ENCODE assay signal across 9 mouse cellular contexts in the genomic region with DNA sequence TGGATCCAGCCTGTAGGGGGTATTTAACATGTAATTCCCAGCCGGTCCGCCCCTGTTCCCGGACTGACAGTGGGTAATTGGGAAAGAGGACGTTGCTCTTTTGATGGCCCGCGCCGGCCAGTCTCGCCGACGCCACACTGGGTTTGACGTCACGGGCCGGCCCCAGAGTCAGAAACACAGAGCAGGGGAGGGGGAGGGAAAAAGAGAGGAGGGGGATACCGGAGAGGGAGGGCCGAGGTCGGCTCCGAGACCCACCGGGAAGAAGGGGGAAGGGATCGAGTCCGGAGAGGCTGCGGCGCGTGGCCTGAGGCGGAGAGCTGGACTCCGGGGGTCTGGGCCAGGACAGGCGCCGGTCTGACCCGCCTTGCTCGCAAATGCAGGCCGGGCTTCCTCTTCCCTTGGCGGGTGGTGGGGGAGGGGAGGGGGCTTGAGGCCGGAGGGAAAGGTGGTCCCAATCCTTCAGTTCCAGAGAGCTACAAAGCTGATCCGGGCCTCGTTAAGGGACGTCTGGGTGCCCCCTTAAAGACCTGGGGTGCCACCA. TPM values are rescaled to one million over a fixed set of nuclear protein-coding genes. Genes with fewer than 3 reads are reported as not detected.
DNase-seq lines count a peak whose midpoint lies in the region; ATAC-seq lines count a peak whose summit lies in the region.
"Had no signal": no experiment of that assay in that cellular context is flagged by ENCODE, and none has a peak within 500 bp of the region (broad histone marks: within the 10 kb centered on the region; RNA-seq: fewer than 3 reads in every experiment).

TSS of gene 4930412O13Rik (plus strand) at position 202 of the 541 bp plus-strand sequence.

- no peak; the same call in 1 of the 2 replicates for ATAC-seq in liver, embryonic 11.5 days (replicated peaks; ENCODE audit: low FRiP score)
- ATAC-seq in embryonic facial prominence, embryonic 14.5 days (ENCODE audit: low read depth) = no peak
- no peak for ATAC-seq in limb, embryonic 12.5 days (ENCODE audit: insufficient number of reproducible peaks, insufficient read depth, low FRiP score, low TSS enrichment, low read depth)

- H3K4me3 ChIP-seq in liver, embryonic 11.5 days (ENCODE audit: low read depth, low read length) = peak within 1 kb of the TSS; percentile 40
- H3K4me3 ChIP-seq in embryonic facial prominence, embryonic 14.5 days (ENCODE audit: low read depth, low read length) = peak within 1 kb of the TSS; percentile 48
- peak within 1 kb of the TSS; percentile 37 for H3K4me3 ChIP-seq in limb, embryonic 12.5 days (replicated peaks)

- peaks cover 12% of the 10 kb centered on the region for H3K4me1 ChIP-seq in liver, embryonic 11.5 days (replicated peaks; ENCODE audit: control insufficient read depth, insufficient read depth, low read length)
- peaks cover 27% of the 10 kb centered on the region; the same call in 1 of the 2 replicates for H3K4me1 ChIP-seq in embryonic facial prominence, embryonic 14.5 days (ENCODE audit: control insufficient read depth, insufficient read depth, low read length)
- peaks cover 58% of the 10 kb centered on the region for H3K4me1 ChIP-seq in limb, embryonic 12.5 days (replicated peaks)

- H3K9ac ChIP-seq in liver, embryonic 11.5 days (ENCODE audit: low read depth, low read length) = 0 out of 2 replicates have a peak within 1 kb of the TSS, but pooled peaks have one; percentile 25
- H3K9ac ChIP-seq in embryonic facial prominence, embryonic 14.5 days (ENCODE audit: low read depth, low read length) = peak within 1 kb of the TSS; percentile 56
- H3K9ac ChIP-seq in limb, embryonic 12.5 days (replicated peaks) = peak within 1 kb of the TSS; percentile 38; the same call in 1 of the 2 replicates

- no peaks in the 10 kb centered on the region for H3K9me3 ChIP-seq in liver, embryonic 11.5 days (ENCODE audit: control insufficient read depth, low read length)
- no peaks in the 10 kb centered on the region for H3K9me3 ChIP-seq in embryonic facial prominence, embryonic 14.5 days (ENCODE audit: control insufficient read depth, low read length)
- H3K9me3 ChIP-seq in limb, embryonic 12.5 days = no peaks in the 10 kb centered on the region

- H3K27ac ChIP-seq in liver, embryonic 11.5 days (ENCODE audit: low read depth, low read length) = no peak within 1 kb of the TSS
- peak within 1 kb of the TSS; percentile 61 for H3K27ac ChIP-seq in embryonic facial prominence, embryonic 14.5 days (replicated peaks; ENCODE audit: low read depth, low read length)
- no peak within 1 kb of the TSS for H3K27ac ChIP-seq in limb, embryonic 12.5 days
- H3K27ac ChIP-seq: heart, adult 2 months had no signal

- H3K36me3 ChIP-seq in liver, embryonic 11.5 days (ENCODE audit: control insufficient read depth, insufficient read depth, low read length) = no peaks in the 10 kb centered on the region
- no peaks in the 10 kb centered on the region for H3K36me3 ChIP-seq in embryonic facial prominence, embryonic 14.5 days (ENCODE audit: control insufficient read depth, insufficient read depth, low read length)
- no peaks in the 10 kb centered on the region for H3K36me3 ChIP-seq in limb, embryonic 12.5 days

- H3K27me3 ChIP-seq in liver, embryonic 11.5 days (replicated peaks; ENCODE audit: control insufficient read depth, insufficient read depth, low read length) = peaks cover 98% of the 10 kb centered on the region
- H3K27me3 ChIP-seq in embryonic facial prominence, embryonic 14.5 days (replicated peaks; ENCODE audit: control insufficient read depth, insufficient read depth, low read length) = peaks cover 88% of the 10 kb centered on the region
- peaks cover 99% of the 10 kb centered on the region for H3K27me3 ChIP-seq in limb, embryonic 12.5 days

- no peak for DNase-seq in liver, embryonic 11.5 days (ENCODE audit: low spot score)
- no peak for DNase-seq in liver
- no peak for DNase-seq in embryonic facial prominence, embryonic 14.5 days (ENCODE audit: low spot score)
- peak; percentile 59 for DNase-seq in retina, embryonic 14.5 days (ENCODE audit: low spot score)
- no peak for DNase-seq in thymus, postnatal 0 days (ENCODE audit: low spot score)
- no peak for DNase-seq in adrenal gland, adult 18-20 months (ENCODE audit: low spot score in 2 of 2)
- no peak for DNase-seq in layer of hippocampus, postnatal 10 days (ENCODE audit: low spot score in 2 of 2)

- peak within 1 kb of the TSS; percentile 84 for H3K4me2 ChIP-seq in liver, embryonic 11.5 days
- H3K4me2 ChIP-seq in embryonic facial prominence, embryonic 14.5 days (ENCODE audit: low read depth, low read length) = peak within 1 kb of the TSS; percentile 77
- peak within 1 kb of the TSS; percentile 72 for H3K4me2 ChIP-seq in limb, embryonic 12.5 days

- 2% methylated on average over 34 of the region's 35 CpGs for WGBS in liver, embryonic 11.5 days
- WGBS in embryonic facial prominence, embryonic 14.5 days = under 1% methylated on average over 23 of the region's 35 CpGs
- under 1% methylated on average over 31 of the region's 35 CpGs for WGBS in limb, embryonic 12.5 days

RNA-seq across cellular contexts. Expression of gene 4930412O13Rik, which starts in this region (rescaled TPM):
- polyA plus RNA-seq in liver, embryonic 11.5 days (2014; fragmentation: Nextera tagmentation; extraction: Ambion mirVana) = not detected in 2 replicates
- polyA plus RNA-seq in embryonic facial prominence, embryonic 14.5 days (2014; fragmentation: Nextera tagmentation; extraction: Ambion mirVana) = 0.29 and 0.34 TPM in 2 replicates
- polyA plus RNA-seq in limb, embryonic 12.5 days (2016; fragmentation: Nextera tagmentation; extraction: Ambion mirVana) = 0.35 TPM in 1 of 2 replicates, not detected in the other
- not detected in 2 replicates for polyA plus RNA-seq in thymus, postnatal 0 days (2015; fragmentation: Nextera tagmentation; extraction: Ambion mirVana)
- 1 to 10 TPM; 1.1 to 1.4 TPM for total RNA-seq in adrenal gland, adult 18-20 months (2021)
- not detected for total RNA-seq in layer of hippocampus, postnatal 10 days (2021)
- total RNA-seq: heart, adult 2 months had no signal
- polyA plus RNA-seq: heart, adult 2 months had no signal
